19 mouse cellular contexts compared by ENCODE assay signal in the genomic region with DNA sequence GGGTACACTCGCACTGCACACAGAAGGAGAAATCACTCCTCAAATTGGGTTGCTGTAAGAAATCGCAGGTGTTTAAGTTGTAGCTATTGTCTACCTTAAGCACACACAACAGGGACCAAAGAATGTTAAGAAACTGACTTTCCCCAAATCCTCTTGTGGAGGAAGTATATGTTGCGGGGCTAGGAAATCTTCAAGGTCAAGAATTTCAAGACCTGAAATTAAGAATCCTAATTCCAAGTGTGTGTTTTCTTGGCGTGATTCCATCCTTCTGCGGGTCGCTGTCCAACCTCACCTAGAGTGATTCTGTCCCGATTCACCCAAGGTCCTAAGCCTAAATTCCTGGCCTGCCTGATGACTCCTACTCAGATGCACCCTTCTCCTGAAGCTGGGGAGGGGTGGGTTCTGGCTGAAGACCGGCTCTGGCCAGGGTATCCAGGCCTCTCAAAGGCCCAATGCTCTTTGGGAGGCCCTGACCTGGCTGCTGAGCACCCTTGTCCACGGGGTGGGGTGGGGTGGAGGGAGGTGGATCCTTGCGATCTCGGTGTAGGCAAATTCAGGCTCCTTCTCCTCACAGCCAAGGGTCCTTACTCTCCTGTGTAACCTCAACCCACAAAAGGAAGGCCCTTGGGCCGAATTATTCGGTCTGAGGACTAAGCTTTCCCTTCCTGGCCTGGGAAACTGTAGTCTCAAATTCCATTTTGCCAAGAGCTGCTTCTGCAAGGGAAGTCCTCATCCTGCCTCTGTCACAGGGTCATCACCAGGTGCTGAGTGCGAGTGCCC. TPM values are rescaled to one million over a fixed set of nuclear protein-coding genes. Genes with fewer than 3 reads are reported as not detected.
DNase-seq lines count a peak whose midpoint lies in the region; ATAC-seq lines count a peak whose summit lies in the region.
"Had no signal": no experiment of that assay in that cellular context is flagged by ENCODE, and none has a peak within 500 bp of the region (broad histone marks: within the 10 kb centered on the region; RNA-seq: fewer than 3 reads in every experiment).

No protein-coding gene starts in this region.

- peak overlapping the region; percentile 87 for H3K27ac ChIP-seq in forebrain, embryonic 12.5 days
- H3K27ac ChIP-seq in hindbrain, embryonic 16.5 days (ENCODE audit: low read depth, low read length), result no peak overlapping the region; the same call in 1 of the 2 replicates
- H3K27ac ChIP-seq: limb, embryonic 12.5 days had no signal

- H3K4me2 ChIP-seq in forebrain, embryonic 12.5 days, result peak overlapping the region; percentile 72
- H3K4me2 ChIP-seq in hindbrain, embryonic 16.5 days (ENCODE audit: low read length), result peak overlapping the region; percentile 95

- no peaks in the 10 kb centered on the region for H3K9me3 ChIP-seq in forebrain, embryonic 12.5 days
- H3K9me3 ChIP-seq in hindbrain, embryonic 16.5 days (ENCODE audit: control insufficient read depth, low read length), result no peaks in the 10 kb centered on the region
- H3K9me3 ChIP-seq: limb, embryonic 12.5 days had no signal

- WGBS in forebrain, embryonic 12.5 days, result 17% methylated on average over 14 of the region's 14 CpGs
- 40% methylated on average over 14 of the region's 14 CpGs for WGBS in hindbrain, embryonic 16.5 days

- H3K4me1 ChIP-seq in forebrain, embryonic 12.5 days, result peaks cover 63% of the 10 kb centered on the region
- H3K4me1 ChIP-seq in hindbrain, embryonic 16.5 days (ENCODE audit: control insufficient read depth, insufficient read depth, low read depth, low read length), result peaks cover 22% of the 10 kb centered on the region

- no peaks in the 10 kb centered on the region for H3K36me3 ChIP-seq in forebrain, embryonic 12.5 days (replicated peaks)
- no peaks in the 10 kb centered on the region for H3K36me3 ChIP-seq in hindbrain, embryonic 16.5 days (ENCODE audit: control insufficient read depth, insufficient read depth, low read length)
- H3K36me3 ChIP-seq: limb, embryonic 12.5 days had no signal

- ATAC-seq in forebrain, embryonic 12.5 days (ENCODE audit: low FRiP score), result no peak
- ATAC-seq in hindbrain, embryonic 16.5 days, result no peak
- ATAC-seq in granulocyte monocyte progenitor cell, adult 5-6 weeks (replicated peaks; ENCODE audit: poor library complexity, severe bottlenecking), result no peak

- H3K9ac ChIP-seq in forebrain, embryonic 12.5 days, result no peak overlapping the region
- peak overlapping the region; percentile 68 for H3K9ac ChIP-seq in hindbrain, embryonic 16.5 days (ENCODE audit: low read depth, low read length)
- H3K9ac ChIP-seq: limb, embryonic 12.5 days had no signal

- H3K4me3 ChIP-seq in forebrain, embryonic 12.5 days (replicated peaks), result no peak overlapping the region
- no peak overlapping the region for H3K4me3 ChIP-seq in hindbrain, embryonic 16.5 days (ENCODE audit: low read length)
- H3K4me3 ChIP-seq: erythroblast, embryonic 14.5 days had no signal

- peaks cover 50% of the 10 kb centered on the region for H3K27me3 ChIP-seq in forebrain, embryonic 12.5 days
- H3K27me3 ChIP-seq in hindbrain, embryonic 16.5 days (replicated peaks; ENCODE audit: control insufficient read depth, insufficient read depth, low read length), result no peaks in the 10 kb centered on the region

- DNase-seq in cerebellum, adult 9-10 months, result peak; percentile 7
- DNase-seq in cerebellum, adult 11-12 months, result no peak
- peak; percentile 44 for DNase-seq in NIH3T3 (ENCODE audit: low read depth)
- DNase-seq in kidney, adult 18-20 months, result no peak
- DNase-seq in cerebellum, postnatal 10 days, result no peak
- DNase-seq: adrenal gland, postnatal 36 days; cerebellum, adult 2 months; gastrocnemius, postnatal 10 days; kidney, adult 2 months; layer of hippocampus, adult 9-11 months; lung, adult 2 months; spleen, adult 18-20 months; thymus, adult 18-20 months had no signal

RNA-seq across cellular contexts. Expression of gene Nr2f1, which starts 11.9 kb away (rescaled TPM):
- 86.3 and 113 TPM in 2 replicates for polyA plus RNA-seq in forebrain, embryonic 12.5 days (2016; fragmentation: Nextera tagmentation; extraction: Ambion mirVana)
- polyA plus RNA-seq in hindbrain, embryonic 16.5 days (2015; fragmentation: Nextera tagmentation; extraction: Ambion mirVana), result 42.9 and 44.3 TPM in 2 replicates
- not detected in 2 replicates for total RNA-seq in granulocyte monocyte progenitor cell, adult 5-6 weeks (2014; fragmentation: Nextera tagmentation)
- total RNA-seq in granulocyte monocyte progenitor cell, adult 5-6 weeks (2017), result not detected in 2 replicates
- total RNA-seq: megakaryocyte-erythroid progenitor cell, adult 5-6 weeks had no signal
- polyA plus RNA-seq: erythroblast, embryonic 14.5 days had no signal

Comparison
In these comparisons a context has a peak if more than half of its experiments do, and no peak if none do; other contexts are left out.
1. DNase-seq: peak in cerebellum, adult 9-10 months (single experiment) and NIH3T3 (single experiment); none in cerebellum, adult 11-12 months (single experiment), kidney, adult 18-20 months (single experiment) and cerebellum, postnatal 10 days (0 of 2).